Mouse (Mus musculus) right cerebral cortex, postnatal 36 days (tissue): ENCODE results near the gene Gm21943.
"Not testable (repeated sequence)": the region's sequence is repeated elsewhere in the genome, so short reads cannot be mapped to it uniquely, and the experiment has no call there.

Experiments
- DNase-seq, 2 experiments: peaks; one replicate each; pipeline ENCODE4 v3.0.0; 2022; ENCODE audit warnings: low spot score in 2 of 2, mixed read lengths in 1 of 2

Gene Gm21943

GRCm38 (mm10) chrY:57533644-57534043, at the start of gene Gm21943:
Gene Gm21943, minus strand, starts transcription at chrY:57533744.
- DNase-seq, result not testable (repeated sequence)
